Mouse (Mus musculus) bone marrow macrophage, adult 2 months (primary cell): ENCODE measurements around the gene Srsf3.

Source experiments
- CTCF ChIP-seq: IDR thresholded peaks from 2 replicates; pipeline ENCODE4 v1.5.1; 2012; ENCODE audit warnings: low read depth, mild to moderate bottlenecking, low read length, moderate library complexity
- POLR2A ChIP-seq: IDR thresholded peaks from 2 replicates; pipeline ENCODE4 v1.6.1; 2012; ENCODE audit warnings: mild to moderate bottlenecking, low read depth, low read length, borderline replicate concordance

DNA sequence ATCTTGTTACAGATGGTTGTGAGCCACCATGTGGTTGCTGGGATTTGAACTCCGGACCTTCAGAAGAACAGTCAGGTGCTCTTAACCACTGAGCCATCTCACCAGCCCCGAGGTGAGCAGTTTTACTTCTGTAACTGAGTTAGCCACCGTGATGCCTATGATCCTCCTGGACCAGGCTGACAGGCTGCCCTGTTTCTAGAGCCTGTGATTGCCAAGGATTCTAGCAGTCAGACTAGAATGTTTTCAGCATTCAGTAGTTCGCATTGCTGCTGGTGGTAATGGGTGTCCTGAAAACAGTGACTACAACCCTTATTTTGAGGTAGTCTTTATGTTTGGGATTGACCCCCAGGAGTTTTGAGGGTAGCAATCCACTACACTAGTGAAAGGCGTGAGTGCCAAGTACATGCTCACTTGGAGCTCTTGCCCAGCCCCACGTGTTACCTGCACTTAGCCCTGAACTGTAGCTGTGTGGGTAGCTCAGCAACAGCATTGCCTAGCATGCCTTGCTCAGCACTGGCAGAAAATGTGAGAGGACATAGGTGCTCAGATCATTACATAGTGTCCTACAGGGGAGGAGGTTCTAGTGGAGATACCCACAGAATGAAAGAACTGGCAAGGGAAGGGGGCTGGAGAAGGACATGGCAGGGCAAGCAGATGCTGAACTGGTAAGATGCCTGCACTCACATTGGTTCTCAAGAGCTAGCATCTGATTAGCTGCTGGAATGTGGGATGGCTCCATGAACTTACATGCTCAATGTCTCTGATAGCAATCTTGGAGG, 11.9 kb downstream of the Srsf3 start:
- no peak for TF ChIP-seq CTCF
- TF ChIP-seq POLR2A: no peak
